Mouse (Mus musculus) CD4-positive naive resting alpha-beta T cell, adult 76 days (primary cell): Measurements from ENCODE around the gene Ppig. TPM values are rescaled to one million over a fixed set of nuclear protein-coding genes. Genes with fewer than 3 reads are reported as not detected.

Source experiments
- total RNA-seq: library from RNA; stranded (reverse); gene quantifications from one replicate; pipeline ENCODE4 v1.2.4, GENCODE M21; 2023

Ppig gene
- 118 TPM for total RNA-seq

DNA sequence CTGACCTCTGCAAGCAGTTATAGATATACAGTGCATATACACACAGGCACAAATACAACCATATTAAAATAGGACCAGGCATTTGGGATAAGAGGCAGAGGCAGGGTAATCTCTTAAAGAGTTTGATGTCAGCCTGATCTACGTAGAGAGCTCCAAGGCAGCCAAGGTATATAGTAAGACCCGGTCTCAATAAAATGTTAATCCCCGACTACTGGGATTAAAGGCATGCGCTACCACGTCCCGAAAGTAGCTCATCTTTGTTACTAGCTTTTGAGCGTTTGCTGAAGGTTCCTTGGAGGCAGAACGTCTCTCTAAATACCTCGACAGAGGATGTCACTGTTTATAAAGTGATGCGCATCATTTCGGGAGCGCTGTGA lies at the start of gene Ppig:
Ppig (plus strand) TSS at position 273 of the 377 bp plus-strand sequence.

DNA sequence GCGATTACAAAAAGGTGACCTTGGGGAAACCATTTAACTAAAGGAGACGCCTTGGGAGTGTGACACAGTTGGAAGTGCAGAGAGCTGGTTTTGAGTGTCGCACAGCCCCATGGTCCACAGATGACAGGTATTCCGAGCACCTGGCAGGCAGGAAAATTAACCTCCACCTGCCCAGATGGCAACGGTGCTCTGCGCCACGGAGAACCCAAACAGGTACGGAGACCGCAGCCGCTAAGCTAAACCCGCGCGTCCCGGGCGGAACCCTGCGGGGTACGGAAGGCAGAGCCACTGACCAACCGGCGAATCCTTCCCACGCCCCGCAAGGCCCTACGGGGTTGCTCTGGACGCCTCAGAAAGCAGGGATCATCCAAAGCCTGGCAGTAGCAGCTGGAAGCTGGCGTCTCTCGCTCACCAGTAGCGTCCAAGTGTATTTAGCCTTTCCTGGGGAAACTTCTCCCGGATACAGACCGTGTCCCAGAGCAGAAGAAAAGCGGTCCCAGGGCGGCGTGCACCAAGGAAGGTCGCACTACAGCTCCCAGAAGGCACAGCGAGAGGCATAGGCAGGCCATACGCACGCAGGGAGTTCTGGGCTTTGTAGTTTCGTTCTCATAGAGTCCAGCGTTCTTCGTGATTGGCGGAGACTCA lies 9.2 kb upstream of the Ppig start, which contains the start of gene Fastkd1:
Fastkd1 (minus strand) TSS at position 536 of the 645 bp plus-strand sequence.

DNA sequence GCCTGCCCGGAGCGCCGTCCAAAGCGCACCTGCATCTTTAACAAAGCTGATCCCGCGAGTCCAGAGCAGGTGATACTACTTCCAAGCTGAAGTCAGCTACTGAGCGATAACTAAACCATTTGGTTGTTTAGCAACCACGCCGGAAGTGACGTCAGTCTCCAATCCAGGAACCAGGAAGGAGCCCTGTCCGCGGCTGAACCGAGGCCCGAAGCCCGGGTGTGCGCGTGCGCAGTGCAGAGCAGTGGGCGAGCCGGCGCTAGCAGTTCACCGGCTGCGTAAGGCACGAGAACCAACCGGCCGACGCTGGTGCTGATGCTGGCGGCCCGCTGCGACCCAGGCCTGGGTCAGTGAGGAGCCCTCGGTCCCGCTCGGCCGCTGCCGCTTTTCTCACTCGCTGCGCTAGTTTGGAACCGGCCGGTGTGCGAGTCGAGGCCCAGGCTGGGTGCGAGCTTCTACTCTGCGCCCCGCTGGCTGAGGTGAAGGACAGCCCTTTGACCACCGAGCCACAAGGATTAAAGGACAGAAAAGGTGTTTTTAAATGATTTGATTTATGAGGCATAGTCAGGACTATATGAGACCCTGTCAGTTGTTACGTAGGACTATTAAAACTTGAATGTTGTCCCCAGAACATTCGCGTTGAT lies 67.2 kb downstream of the Ppig start, which contains the start of the genes Ccdc173 and Phospho2:
Ccdc173 (minus strand) TSS at position 147 of the 641 bp plus-strand sequence.
Phospho2 (plus strand) TSS at position 195 of the 641 bp plus-strand sequence.

Other genes with a start within 250 kb of the Ppig start
- gene Lrp2, start 136.5 kb upstream of the Ppig start, total RNA-seq, result not detected
- gene Bbs5, start 75.4 kb upstream of the Ppig start, total RNA-seq, result not detected
- not detected for gene Klhl41, start 52.4 kb upstream of the Ppig start, total RNA-seq
- gene Fastkd1, start 9.0 kb upstream of the Ppig start, total RNA-seq, result 14.1 TPM
- gene Ccdc173, start 67.0 kb downstream of the Ppig start, total RNA-seq, result 2.6 TPM
- gene Phospho2, start 67.1 kb downstream of the Ppig start, total RNA-seq, result 18.3 TPM
- not detected for gene Klhl23, start 99.4 kb downstream of the Ppig start, total RNA-seq
- gene Ssb, start 139.0 kb downstream of the Ppig start, total RNA-seq, result 174 TPM
- 13.2 TPM for gene Mettl5, start 163.1 kb downstream of the Ppig start, total RNA-seq
- 74.1 TPM for gene Ubr3, start 174.7 kb downstream of the Ppig start, total RNA-seq